Mouse (Mus musculus): ENCODE data around the gene Gtf3c1. TPM values are rescaled to one million over a fixed set of nuclear protein-coding genes. Genes with fewer than 3 reads are reported as not detected.

Gtf3c1 gene
- polyA plus RNA-seq, 1 experiment: 21.3 TPM

Other genes starting within 250 kb of the Gtf3c1 start
- gene Nsmce1, start 216.2 kb downstream of the Gtf3c1 start, polyA plus RNA-seq (2012; rRNA removed): 57.6 and 57.9 TPM in 2 replicates
- 22.0 and 22.1 TPM in 2 replicates for gene Il4ra, start 155.7 kb downstream of the Gtf3c1 start, polyA plus RNA-seq (2012; rRNA removed)
- 1.6 and 2.3 TPM in 2 replicates for gene Il21r, start 104.4 kb downstream of the Gtf3c1 start, polyA plus RNA-seq (2012; rRNA removed)
- 12.4 and 13.3 TPM in 2 replicates for gene D430042O09Rik, start 108 bp upstream of the Gtf3c1 start, polyA plus RNA-seq (2012; rRNA removed)

Data from urinary bladder, adult 2 months (tissue).